Mouse (Mus musculus): ENCODE results near the gene Pum2.

DNA sequence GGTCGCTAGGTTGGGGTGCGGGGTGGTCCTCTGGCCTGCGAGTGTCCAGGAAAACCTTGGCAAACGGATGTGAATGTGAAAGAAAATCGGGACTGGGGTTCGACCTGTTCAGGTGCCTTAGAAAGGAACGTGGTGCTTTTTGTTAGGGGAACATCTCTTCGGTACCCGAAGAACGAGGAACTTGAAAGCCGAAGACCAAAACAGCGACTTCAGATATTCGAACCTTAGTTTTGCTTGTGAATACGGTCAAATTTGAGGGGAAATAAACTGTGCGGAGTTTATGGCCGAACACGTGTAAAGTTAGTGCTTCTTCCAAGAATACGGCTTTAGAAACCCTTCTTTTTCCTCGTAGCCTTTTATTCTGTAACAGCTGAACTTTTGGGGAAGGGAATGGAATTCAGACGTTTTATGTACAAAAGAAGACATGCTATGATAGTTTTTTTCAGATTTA, 982 bp downstream of the Pum2 start:
- no peak for TF ChIP-seq CTCF (IDR thresholded peaks at IDR 0.05; ENCODE audit: low read depth, low read length)
- TF ChIP-seq POLR2A (IDR thresholded peaks at IDR 0.05; ENCODE audit: extremely low read depth, insufficient read depth, low read length), result no peak
